ENCODE assay signal across 8 mouse cellular contexts in genomic region chr3:82357340-82357739, GRCm38 (mm10). TPM values are rescaled to one million over a fixed set of nuclear protein-coding genes. Genes with fewer than 3 reads are reported as not detected.
A peak's percentile ranks its signal among the peaks of the same experiment; 100 is the strongest.
DNase-seq lines count a peak whose midpoint lies in the region; ATAC-seq and TF ChIP-seq lines count a peak whose summit lies in the region.

No protein-coding gene starts in this region.

- no peaks in the 10 kb centered on the region for H3K27me3 ChIP-seq in forebrain, embryonic 10.5 days (ENCODE audit: poor library complexity, severe bottlenecking)
- H3K27me3 ChIP-seq in limb, embryonic 10.5 days (ENCODE audit: low read depth, poor library complexity, severe bottlenecking), result no peaks in the 10 kb centered on the region
- no peaks in the 10 kb centered on the region for H3K27me3 ChIP-seq in neural tube, embryonic 14.5 days (ENCODE audit: control insufficient read depth, insufficient read depth, low read length)

- H3K9ac ChIP-seq in neural tube, embryonic 14.5 days (replicated peaks; ENCODE audit: low read depth, low read length), result no peak overlapping the region; the same call in 1 of the 2 replicates

- intact Hi-C loops in gastrocnemius, postnatal 36 days (cut with DNase I), result no loop called here

- H3K4me3 ChIP-seq in lung, adult 2 months (replicated peaks; ENCODE audit: extremely low read depth, low read depth, low read length), result peak overlapping the region; percentile 73
- H3K4me3 ChIP-seq in forebrain, embryonic 10.5 days, result peak overlapping the region; percentile 88
- peak overlapping the region; percentile 95 for H3K4me3 ChIP-seq in limb, embryonic 10.5 days
- H3K4me3 ChIP-seq in neural tube, embryonic 14.5 days (ENCODE audit: low read depth, low read length), result peak overlapping the region; percentile 83

- H3K4me2 ChIP-seq in neural tube, embryonic 14.5 days (ENCODE audit: low read depth, low read length), result peak overlapping the region; percentile 47

- no peak for TF ChIP-seq POLR2A in lung, adult 2 months (IDR thresholded peaks at IDR 0.05; ENCODE audit: borderline replicate concordance, extremely low read depth, low read depth, low read length)

- TF ChIP-seq CTCF in lung, adult 2 months (IDR thresholded peaks at IDR 0.05; ENCODE audit: insufficient read depth, low read length), result no peak

- H3K4me1 ChIP-seq in lung, adult 2 months (ENCODE audit: control insufficient read depth, insufficient read depth, low read length), result no peaks in the 10 kb centered on the region
- peaks cover 10% of the 10 kb centered on the region for H3K4me1 ChIP-seq in forebrain, embryonic 10.5 days
- H3K4me1 ChIP-seq in limb, embryonic 10.5 days, result peaks cover 9% of the 10 kb centered on the region
- H3K4me1 ChIP-seq in neural tube, embryonic 14.5 days (ENCODE audit: control insufficient read depth, insufficient read depth, low read length), result no peaks in the 10 kb centered on the region; the same call in 1 of the 2 replicates

- WGBS in lung, adult 2 months, result 6% methylated on average over 5 of the region's 5 CpGs
- WGBS in forebrain, embryonic 10.5 days, result 8% methylated on average over 5 of the region's 5 CpGs
- WGBS in limb, embryonic 10.5 days, result 10% methylated on average over 5 of the region's 5 CpGs
- WGBS in neural tube, embryonic 14.5 days, result 8% methylated on average over 5 of the region's 5 CpGs

- H3K9me3 ChIP-seq in forebrain, embryonic 10.5 days, result no peaks in the 10 kb centered on the region
- no peaks in the 10 kb centered on the region for H3K9me3 ChIP-seq in limb, embryonic 10.5 days (replicated peaks)
- no peaks in the 10 kb centered on the region for H3K9me3 ChIP-seq in neural tube, embryonic 14.5 days (ENCODE audit: control insufficient read depth, low read length)

- H3K27ac ChIP-seq in forebrain, embryonic 10.5 days, result peak overlapping the region; percentile 86
- H3K27ac ChIP-seq in limb, embryonic 10.5 days, result peak overlapping the region; percentile 82
- H3K27ac ChIP-seq in neural tube, embryonic 14.5 days (ENCODE audit: low read depth, low read length), result peak overlapping the region; percentile 83

- 0 out of 2 replicates have a peak, but pooled peaks cover 8% of the 10 kb centered on the region for H3K36me3 ChIP-seq in forebrain, embryonic 10.5 days (replicated peaks)
- H3K36me3 ChIP-seq in limb, embryonic 10.5 days, result 0 out of 2 replicates have a peak, but pooled peaks cover 3% of the 10 kb centered on the region
- no peaks in the 10 kb centered on the region for H3K36me3 ChIP-seq in neural tube, embryonic 14.5 days (ENCODE audit: control insufficient read depth, insufficient read depth, low read length)

- no peak for DNase-seq in lung, adult 2 months
- no peak for DNase-seq in lung, postnatal 14 days
- no peak for DNase-seq in forebrain, embryonic 10.5 days (ENCODE audit: extremely low spot score, low spot score)
- DNase-seq in limb, embryonic 10.5 days (ENCODE audit: low spot score), result no peak
- DNase-seq in gastrocnemius, postnatal 36 days, result no peak
- no peak for DNase-seq in adrenal gland, postnatal 14 days
- no peak for DNase-seq in urinary bladder, adult 18-20 months (ENCODE audit: low spot score in 2 of 2)

- ATAC-seq in neural tube, embryonic 14.5 days (ENCODE audit: low read depth), result peak; percentile 25

RNA-seq across cellular contexts. Expression of gene Map9, which starts 0.5 kb away (rescaled TPM):
- polyA plus RNA-seq in lung, adult 2 months (2012; rRNA removed), result 0.84 and 1.3 TPM in 2 replicates
- polyA plus RNA-seq in forebrain, embryonic 10.5 days (2016; fragmentation: Nextera tagmentation; extraction: Ambion mirVana), result 7.8 and 7.9 TPM in 2 replicates
- polyA plus RNA-seq in limb, embryonic 10.5 days (2016; fragmentation: Nextera tagmentation; extraction: Ambion mirVana), result 5.7 and 6.5 TPM in 2 replicates
- polyA plus RNA-seq in neural tube, embryonic 14.5 days (2014; fragmentation: Nextera tagmentation; extraction: Ambion mirVana), result 50.5 and 73.6 TPM in 2 replicates
- total RNA-seq in gastrocnemius, postnatal 36 days (2021), result 1 to 10 TPM; 2.3 to 3.1 TPM
- 4.2 and 5.0 TPM in 2 replicates for total RNA-seq in adrenal gland, postnatal 14 days (2021)
